Mouse (Mus musculus) forebrain, embryonic 15.5 days (tissue): ENCODE measurements at regions not wholly inside any gene's neighbourhood (a gene's known extent, or its start where the extent isn't known, plus 50 kb on each side); places are given as distances from the start of the nearest gene placed in this dataset.

Source experiments
- ATAC-seq: fragments of 200-750 bp; cut with Nextera tagmentation; replicated peaks from 2 replicates; pipeline ENCODE4 v1.8.0; 2017; ENCODE audit warnings: mild to moderate bottlenecking, moderate TSS enrichment, moderate library complexity
- H3K27ac ChIP-seq: fragments of 300-500 bp; sonication (generic); replicated peaks from 2 replicates; pipeline ENCODE4 v1.5.1; 2015; ENCODE audit warnings: mild to moderate bottlenecking, inconsistent platforms
- H3K27me3 ChIP-seq: fragments of 300-500 bp; sonication (generic); 2 replicates; pipeline ENCODE4 v1.6.1; 2015; ENCODE audit warnings: inconsistent platforms
- H3K36me3 ChIP-seq: fragments of 300-500 bp; sonication (generic); 2 replicates; pipeline ENCODE4 v1.6.1; 2015; ENCODE audit warnings: mild to moderate bottlenecking, inconsistent platforms
- H3K4me1 ChIP-seq: fragments of 300-500 bp; sonication (generic); 2 replicates; pipeline ENCODE4 v1.6.1; 2015; ENCODE audit warnings: inconsistent platforms
- H3K4me2 ChIP-seq: fragments of 300-500 bp; sonication (generic); replicated peaks from 2 replicates; pipeline ENCODE4 v1.6.1; 2015; ENCODE audit warnings: mild to moderate bottlenecking, inconsistent platforms
- H3K4me3 ChIP-seq: fragments of 300-500 bp; sonication (generic); 2 replicates; pipeline ENCODE4 v1.5.1; 2015; ENCODE audit warnings: mild to moderate bottlenecking, inconsistent platforms
- H3K9ac ChIP-seq: fragments of 300-500 bp; sonication (generic); replicated peaks from 2 replicates; pipeline ENCODE4 v1.6.1; 2015; ENCODE audit warnings: mild to moderate bottlenecking, inconsistent platforms
- H3K9me3 ChIP-seq: fragments of 300-500 bp; sonication (generic); 2 replicates; pipeline ENCODE4 v1.6.1; 2016; ENCODE audit warnings: inconsistent platforms
- WGBS: fragments of 180-500 bp; shearing (Covaris S2); methylation state at CpG from one replicate; pipeline ENCODE4 v1.1.7; 2015; ENCODE audit warnings: mixed read lengths; 5-methylcytosine and 5-hydroxymethylcytosine counted together

GRCm38 (mm10) chr14:93972858-93973257, 82.4 kb upstream of the Pcdh9 start:
- Histone ChIP-seq H3K27ac (no peak overlapping the region), H3K4me2 (no peak overlapping the region), H3K27me3 (no peaks in the 10 kb centered on the region), H3K9me3 (no peaks in the 10 kb centered on the region), H3K4me1 (no peaks in the 10 kb centered on the region), H3K36me3 (no peaks in the 10 kb centered on the region), H3K9ac (no peak overlapping the region), H3K4me3 (no peak overlapping the region)
- no peak for ATAC-seq
- WGBS: 91% methylated on average over 4 of the region's 4 CpGs

- Histone ChIP-seq H3K36me3 (no peaks in the 10 kb centered on the region), H3K9me3 (no peaks in the 10 kb centered on the region), H3K4me2 (no peak overlapping the region), H3K27ac (no peak overlapping the region), H3K4me1 (no peaks in the 10 kb centered on the region), H3K4me3 (no peak overlapping the region), H3K27me3 (no peaks in the 10 kb centered on the region), H3K9ac (no peak overlapping the region)
- ATAC-seq: no peak
- 79% methylated on average over 3 of the region's 3 CpGs for WGBS
Observed at GRCm38 (mm10) chr14:93972174-93972837, 81.8 kb upstream of the Pcdh9 start.

DNA sequence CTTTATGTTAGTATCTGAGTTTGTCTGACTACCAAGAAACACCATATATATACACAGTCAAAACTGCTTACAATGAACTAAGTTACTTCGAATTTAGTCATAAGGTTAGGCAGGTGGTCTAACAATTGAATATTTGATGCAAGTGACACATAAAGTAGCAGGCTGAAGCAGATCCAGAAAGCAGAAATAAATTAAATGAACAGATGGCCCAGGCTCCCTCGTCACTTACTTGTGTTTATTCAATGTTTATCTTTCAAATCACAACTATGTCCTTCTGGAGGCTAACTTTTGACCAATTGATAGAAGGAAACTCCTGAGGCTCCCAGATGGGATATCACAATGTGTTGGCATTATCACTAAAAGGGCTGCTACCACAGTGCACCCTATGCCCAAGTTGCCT, 76.5 kb upstream of the Pcdh9 start:
- H3K27me3 ChIP-seq: no peaks in the 10 kb centered on the region
- no peak overlapping the region for H3K9ac ChIP-seq
- no peak overlapping the region for H3K4me3 ChIP-seq
- H3K27ac ChIP-seq: no peak overlapping the region
- WGBS: 48% methylated on average over 2 of the region's 2 CpGs
- peaks cover 8% of the 10 kb centered on the region for H3K4me1 ChIP-seq
- ATAC-seq: peak; percentile 68
- H3K9me3 ChIP-seq: no peaks in the 10 kb centered on the region
- no peaks in the 10 kb centered on the region for H3K36me3 ChIP-seq
- no peak overlapping the region for H3K4me2 ChIP-seq

DNA sequence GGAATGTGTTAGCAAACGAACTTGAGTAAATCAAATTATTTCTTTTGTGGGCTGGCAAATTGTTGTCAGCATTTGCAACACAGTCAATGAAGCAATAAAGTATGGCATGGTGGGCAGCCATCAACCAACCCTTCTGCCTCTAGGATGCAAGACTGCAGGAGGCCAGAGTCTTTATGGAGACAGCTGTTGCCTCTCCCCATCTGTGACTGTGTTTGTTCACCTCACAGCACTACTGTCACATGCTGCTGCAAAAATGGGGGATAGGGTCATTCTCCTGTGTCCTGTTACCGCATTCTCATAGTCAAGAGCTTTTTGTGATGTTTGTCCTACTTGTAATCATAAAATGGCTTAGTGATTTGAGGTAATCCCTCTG, 72.2 kb upstream of the Pcdh9 start:
- 37% methylated on average over 2 of the region's 2 CpGs for WGBS
- Histone ChIP-seq H3K9me3 (no peaks in the 10 kb centered on the region), H3K4me1 (peaks cover 8% of the 10 kb centered on the region), H3K36me3 (no peaks in the 10 kb centered on the region), H3K9ac (no peak overlapping the region), H3K27ac (no peak overlapping the region), H3K27me3 (no peaks in the 10 kb centered on the region), H3K4me3 (no peak overlapping the region), H3K4me2 (no peak overlapping the region)
- peak; percentile 78 for ATAC-seq

DNA sequence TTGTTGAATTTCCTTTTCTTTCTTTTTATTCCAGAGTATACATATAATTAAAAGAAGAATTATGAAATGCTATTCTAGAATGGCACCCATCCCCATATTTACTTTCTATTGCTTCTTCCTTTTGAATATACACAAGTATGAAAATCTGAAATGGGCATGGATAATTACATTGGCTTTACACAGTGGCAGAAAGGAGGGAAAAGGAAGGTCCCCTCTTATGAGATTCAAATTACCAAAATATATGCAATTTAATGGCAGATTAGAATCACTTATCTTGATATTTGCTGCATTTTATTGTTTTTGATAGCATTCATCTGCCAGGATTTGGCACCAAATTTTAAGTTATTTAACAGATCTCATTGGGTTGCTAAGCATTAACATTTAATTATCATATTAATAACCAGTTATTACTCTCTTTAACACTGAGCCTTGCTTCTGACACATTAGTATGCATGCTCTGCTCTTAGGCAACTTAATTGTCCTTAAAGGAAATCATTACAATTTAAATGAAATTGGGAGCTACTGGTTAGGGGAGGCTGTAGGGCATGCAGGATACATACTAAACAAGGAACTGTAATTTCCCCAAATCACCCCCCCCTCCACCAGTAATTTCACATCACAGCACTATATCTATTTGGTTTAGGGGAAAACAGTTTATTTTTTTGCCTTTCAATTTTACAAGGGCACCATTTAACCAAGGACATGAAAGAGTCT, 71.6 kb upstream of the Pcdh9 start:
- H3K27me3 ChIP-seq: no peaks in the 10 kb centered on the region
- no peak overlapping the region for H3K27ac ChIP-seq
- H3K9ac ChIP-seq: no peak overlapping the region
- H3K4me1 ChIP-seq: peaks cover 8% of the 10 kb centered on the region
- H3K9me3 ChIP-seq: no peaks in the 10 kb centered on the region
- no peaks in the 10 kb centered on the region for H3K36me3 ChIP-seq
- H3K4me3 ChIP-seq: no peak overlapping the region
- no peak overlapping the region for H3K4me2 ChIP-seq
- ATAC-seq: peak; percentile 92
